Mouse (Mus musculus) embryonic fibroblast, embryonic 13.5 days (primary cell): ENCODE results near the gene Hoxc8. TPM values are rescaled to one million over a fixed set of nuclear protein-coding genes. Genes with fewer than 3 reads are reported as not detected.
A peak's percentile ranks its signal among the peaks of the same experiment; 100 is the strongest.

Source experiments
- H3K27ac ChIP-seq: 2 replicates; pipeline ENCODE4 v1.5.1; 2012; ENCODE audit warnings: low read length, control low read depth, inconsistent platforms; ENCODE audit not compliant: insufficient read depth
- H3K4me1 ChIP-seq: 2 replicates; pipeline ENCODE4 v1.6.1; 2011; ENCODE audit warnings: low read length; ENCODE audit not compliant: control insufficient read depth, insufficient read depth
- H3K4me3 ChIP-seq: 2 replicates; pipeline ENCODE4 v1.5.1; 2011; ENCODE audit warnings: mild to moderate bottlenecking, control low read depth, low read length; ENCODE audit not compliant: insufficient read depth
- CTCF ChIP-seq: IDR thresholded peaks from 2 replicates; pipeline ENCODE4 v1.5.1; 2011; ENCODE audit warnings: mild to moderate bottlenecking, control low read depth, low read length, moderate library complexity, borderline replicate concordance; ENCODE audit not compliant: insufficient read depth
- POLR2A ChIP-seq: IDR thresholded peaks from 2 replicates; pipeline ENCODE4 v1.6.1; 2011; ENCODE audit warnings: low read depth, mild to moderate bottlenecking, control low read depth, low read length, moderate library complexity
- polyA plus RNA-seq: library from polyadenylated mRNA; stranded (reverse); fragments of >200 nt; gene quantifications from 2 replicates; pipeline ENCODE4 v1.2.4, GENCODE M21; 2011; ENCODE audit warnings: low read depth; ENCODE audit not compliant: missing spikeins, insufficient read length

Gene Hoxc8
- polyA plus RNA-seq, 1 experiment, result 28.5 TPM

- Histone ChIP-seq H3K4me3 (peak overlapping the region; percentile 40), H3K4me1 (no peaks in the 10 kb centered on the region), H3K27ac (peak overlapping the region; percentile 36)
- TF ChIP-seq POLR2A, result no peak
- TF ChIP-seq CTCF, result no peak
These were observed 18.2 kb upstream of the Hoxc8 start for GRCm38 (mm10) chr15:102972254-102972653.

GRCm38 (mm10) chr15:102972753-102973152 is 17.7 kb upstream of the Hoxc8 start:
- Histone ChIP-seq H3K27ac (peak overlapping the region; percentile 36), H3K4me1 (no peaks in the 10 kb centered on the region), H3K4me3 (peak overlapping the region; percentile 40)
- TF ChIP-seq POLR2A (no peak), CTCF (no peak)

- TF ChIP-seq CTCF (no peak), POLR2A (no peak)
- Histone ChIP-seq H3K4me1 (no peaks in the 10 kb centered on the region), H3K27ac (no peak overlapping the region), H3K4me3 (no peak overlapping the region)
These were observed 15.4 kb upstream of the Hoxc8 start for GRCm38 (mm10) chr15:102975034-102975433.

- Histone ChIP-seq H3K4me1 (no peaks in the 10 kb centered on the region), H3K4me3 (peak overlapping the region; percentile 8), H3K27ac (peak overlapping the region; percentile 3; the same call in 1 of the 2 replicates)
- no peak for TF ChIP-seq POLR2A
- no peak for TF ChIP-seq CTCF
These were observed 14.7 kb upstream of the Hoxc8 start for GRCm38 (mm10) chr15:102975688-102976111.

GRCm38 (mm10) chr15:102976171-102976570 is 14.2 kb upstream of the Hoxc8 start, which contains the start of gene Hoxc9:
TSS of gene Hoxc9 (plus strand) at chr15:102976439.
- Histone ChIP-seq H3K27ac (peak within 1 kb of the TSS; percentile 31), H3K4me1 (no peaks in the 10 kb centered on the region), H3K4me3 (peak within 1 kb of the TSS; percentile 43)
- TF ChIP-seq CTCF, result no peak
- no peak for TF ChIP-seq POLR2A

GRCm38 (mm10) chr15:102976631-102977422 is 13.6 kb upstream of the Hoxc8 start:
- Histone ChIP-seq H3K4me3 (peak overlapping the region; percentile 43), H3K27ac (peak overlapping the region; percentile 31; the same call in 1 of the 2 replicates), H3K4me1 (no peaks in the 10 kb centered on the region)
- no peak for TF ChIP-seq CTCF
- no peak for TF ChIP-seq POLR2A

- H3K4me3 ChIP-seq, result peak overlapping the region; percentile 43
- no peak for TF ChIP-seq POLR2A
- no peak for TF ChIP-seq CTCF
These were observed 12.9 kb upstream of the Hoxc8 start for GRCm38 (mm10) chr15:102977423-102977974.

GRCm38 (mm10) chr15:102978615-102979515 is 11.5 kb upstream of the Hoxc8 start:
- Histone ChIP-seq H3K27ac (peak overlapping the region; percentile 23), H3K4me1 (no peaks in the 10 kb centered on the region), H3K4me3 (peak overlapping the region; percentile 4; the same call in 1 of the 2 replicates)
- TF ChIP-seq POLR2A (no peak), CTCF (no peak)

More at GRCm38 (mm10) chr15:102977423-102977974, 12.9 kb upstream of the Hoxc8 start:
- Histone ChIP-seq H3K27ac (peak overlapping the region; percentile 44), H3K4me1 (no peaks in the 10 kb centered on the region)

- H3K27ac ChIP-seq, result no peak overlapping the region
- TF ChIP-seq CTCF (no peak), POLR2A (no peak)
These were observed 10.5 kb upstream of the Hoxc8 start for GRCm38 (mm10) chr15:102979936-102980335.

More at GRCm38 (mm10) chr15:102979936-102980335, 10.5 kb upstream of the Hoxc8 start:
- no peaks in the 10 kb centered on the region for H3K4me1 ChIP-seq
- H3K4me3 ChIP-seq, result no peak overlapping the region
